Mouse (Mus musculus): Measurements from ENCODE around the gene Sema4d.

The Sema4d gene

GRCm38 (mm10) chr13:51752346-51753167, 41.0 kb downstream of the Sema4d start:
- DNase-seq, result no peak

GRCm38 (mm10) chr13:51749578-51750345, 43.8 kb downstream of the Sema4d start:
- DNase-seq, result no peak

- DNase-seq, result peak; percentile 67
Observed at GRCm38 (mm10) chr13:51748009-51748552, 45.5 kb downstream of the Sema4d start.

GRCm38 (mm10) chr13:51747069-51747468, 46.5 kb downstream of the Sema4d start:
- DNase-seq, result no peak

GRCm38 (mm10) chr13:51745862-51746261, 47.7 kb downstream of the Sema4d start:
- no peak for DNase-seq

- no peak for DNase-seq
Observed at GRCm38 (mm10) chr13:51743855-51744254, 49.7 kb downstream of the Sema4d start.

- no peak for DNase-seq
Observed at GRCm38 (mm10) chr13:51742551-51743052, 50.9 kb downstream of the Sema4d start.

GRCm38 (mm10) chr13:51740776-51741175, 52.8 kb downstream of the Sema4d start:
- no peak for DNase-seq

- DNase-seq, result no peak
Observed at GRCm38 (mm10) chr13:51739713-51740112, 53.8 kb downstream of the Sema4d start.

GRCm38 (mm10) chr13:51738531-51739117, 54.9 kb downstream of the Sema4d start:
- DNase-seq, result no peak

- no peak for DNase-seq
Observed at GRCm38 (mm10) chr13:51737949-51738513, 55.5 kb downstream of the Sema4d start.

- no peak for DNase-seq
Observed at GRCm38 (mm10) chr13:51737033-51737948, 56.3 kb downstream of the Sema4d start.

- peak; percentile 38 for DNase-seq
Observed at GRCm38 (mm10) chr13:51736007-51736911, 57.3 kb downstream of the Sema4d start.

GRCm38 (mm10) chr13:51734556-51734955, 59.0 kb downstream of the Sema4d start:
- no peak for DNase-seq

- DNase-seq, result no peak
Observed at GRCm38 (mm10) chr13:51732097-51732664, 61.4 kb downstream of the Sema4d start.

GRCm38 (mm10) chr13:51731474-51731873, 62.1 kb downstream of the Sema4d start:
- no peak for DNase-seq

GRCm38 (mm10) chr13:51729887-51730361, 63.6 kb downstream of the Sema4d start:
- no peak for DNase-seq

- DNase-seq, result peak; percentile 53
Observed at GRCm38 (mm10) chr13:51727364-51727763, 66.2 kb downstream of the Sema4d start.

- DNase-seq, result no peak
Observed at GRCm38 (mm10) chr13:51725926-51726574, 67.5 kb downstream of the Sema4d start.
